Mouse (Mus musculus): Measurements from ENCODE around the gene Asic5. TPM values are rescaled to one million over a fixed set of nuclear protein-coding genes. Genes with fewer than 3 reads are reported as not detected.

The Asic5 gene
- total RNA-seq, 2 experiments from 2014 or later, result not detected

- no peak for DNase-seq
- intact Hi-C loops (cut with DNase I), result no loop called here
Observed at GRCm38 (mm10) chr3:82061402-82062180, 79.5 kb downstream of the Asic5 start.

GRCm38 (mm10) chr3:82067830-82068229, 85.7 kb downstream of the Asic5 start:
- intact Hi-C loops (cut with DNase I), result no loop called here
- DNase-seq, result no peak

Other genes with a start within 250 kb of the Asic5 start
- gene Ctso, start 49.7 kb upstream of the Asic5 start, total RNA-seq (2021), result 1 to 10 TPM; 6.4 to 7.6 TPM
- 1 to 10 TPM; 1.3 to 1.7 TPM for gene Tdo2, start 6.1 kb upstream of the Asic5 start, total RNA-seq (2021)
- 100 to 1,000 TPM; 143 to 157 TPM for gene Gucy1b1, start 92.4 kb downstream of the Asic5 start, total RNA-seq (2021)
- 100 to 1,000 TPM; 138 to 165 TPM for gene Gucy1a1, start 163.5 kb downstream of the Asic5 start, total RNA-seq (2021)

Data from left cerebral cortex, postnatal 4 days (tissue).